Mouse (Mus musculus) forebrain, embryonic 13.5 days (tissue): ENCODE data around the gene Hdac7. TPM values are rescaled to one million over a fixed set of nuclear protein-coding genes. Genes with fewer than 3 reads are reported as not detected.

Experiments used
- ATAC-seq: fragments of 200-750 bp; cut with Nextera tagmentation; 2 replicates; pipeline ENCODE4 v1.8.0; 2017
- H3K27ac ChIP-seq: fragments of 300-500 bp; sonication (generic); 2 replicates; pipeline ENCODE4 v1.5.1; 2015; ENCODE audit warnings: inconsistent platforms, mild to moderate bottlenecking, moderate library complexity
- H3K27me3 ChIP-seq: fragments of 300-500 bp; sonication (generic); 2 replicates; pipeline ENCODE4 v1.6.1; 2015; ENCODE audit warnings: mild to moderate bottlenecking, inconsistent platforms
- H3K36me3 ChIP-seq: fragments of 300-500 bp; sonication (generic); 2 replicates; pipeline ENCODE4 v1.6.1; 2015; ENCODE audit warnings: mild to moderate bottlenecking, inconsistent platforms; ENCODE audit not compliant: poor library complexity, severe bottlenecking
- H3K4me1 ChIP-seq: fragments of 300-500 bp; sonication (generic); 2 replicates; pipeline ENCODE4 v1.6.1; 2015; ENCODE audit warnings: inconsistent platforms
- H3K4me2 ChIP-seq: fragments of 300-500 bp; sonication (generic); 2 replicates; pipeline ENCODE4 v1.6.1; 2015; ENCODE audit warnings: inconsistent platforms, mild to moderate bottlenecking, moderate library complexity
- H3K4me3 ChIP-seq: fragments of 300-500 bp; sonication (generic); 2 replicates; pipeline ENCODE4 v1.5.1; 2015; ENCODE audit warnings: mild to moderate bottlenecking, inconsistent platforms
- H3K9ac ChIP-seq: fragments of 300-500 bp; sonication (generic); 2 replicates; pipeline ENCODE4 v1.6.1; 2015; ENCODE audit warnings: mild to moderate bottlenecking, inconsistent platforms
- H3K9me3 ChIP-seq: fragments of 300-500 bp; sonication (generic); replicated peaks from 2 replicates; pipeline ENCODE4 v1.6.1; 2016; ENCODE audit warnings: inconsistent platforms
- WGBS: fragments of 180-500 bp; shearing (Covaris S2); methylation state at CpG from one replicate; pipeline ENCODE4 v1.1.7; 2015; 5-methylcytosine and 5-hydroxymethylcytosine counted together
- polyA plus RNA-seq: library from polyadenylated mRNA; unstranded; fragments of >200 nt; fragmentation: Nextera tagmentation; extraction: Ambion mirVana; gene quantifications from 2 replicates; pipeline ENCODE4 v1.2.1, GENCODE M21; 2015

The Hdac7 gene
- polyA plus RNA-seq, 1 experiment from 2014 or later, result 20.3 TPM

- ATAC-seq, result no peak
- no peaks in the 10 kb centered on the region for H3K9me3 ChIP-seq
- H3K4me1 ChIP-seq, result peaks cover 14% of the 10 kb centered on the region
Measured at GRCm38 (mm10) chr15:97839991-97840455, 4.3 kb downstream of the Hdac7 start.

GRCm38 (mm10) chr15:97839473-97839872 lies 4.8 kb downstream of the Hdac7 start:
- WGBS, result 76% methylated on average over 4 of the region's 4 CpGs
- no peaks in the 10 kb centered on the region for H3K36me3 ChIP-seq
- peaks cover 14% of the 10 kb centered on the region for H3K4me1 ChIP-seq
- ATAC-seq, result no peak
- no peak overlapping the region for H3K4me3 ChIP-seq
- 0 out of 2 replicates have a peak, but pooled peaks cover 3% of the 10 kb centered on the region for H3K27me3 ChIP-seq
- no peaks in the 10 kb centered on the region for H3K9me3 ChIP-seq
- H3K9ac ChIP-seq, result no peak overlapping the region
- no peak overlapping the region for H3K27ac ChIP-seq
- H3K4me2 ChIP-seq, result no peak overlapping the region

More at GRCm38 (mm10) chr15:97839991-97840455, 4.3 kb downstream of the Hdac7 start:
- Histone ChIP-seq H3K4me2 (no peak overlapping the region), H3K4me3 (no peak overlapping the region), H3K36me3 (no peaks in the 10 kb centered on the region), H3K27me3 (0 out of 2 replicates have a peak, but pooled peaks cover 3% of the 10 kb centered on the region), H3K27ac (no peak overlapping the region), H3K9ac (no peak overlapping the region)
- 54% methylated on average over 3 of the region's 3 CpGs for WGBS

GRCm38 (mm10) chr15:97839012-97839411 lies 5.3 kb downstream of the Hdac7 start:
- no peak for ATAC-seq
- 0 out of 2 replicates have a peak, but pooled peaks cover 3% of the 10 kb centered on the region for H3K27me3 ChIP-seq
- H3K4me3 ChIP-seq, result no peak overlapping the region
- 95% methylated on average over 2 of the region's 2 CpGs for WGBS
- peaks cover 14% of the 10 kb centered on the region for H3K4me1 ChIP-seq
- no peaks in the 10 kb centered on the region for H3K36me3 ChIP-seq
- no peak overlapping the region for H3K27ac ChIP-seq
- no peak overlapping the region for H3K4me2 ChIP-seq
- no peaks in the 10 kb centered on the region for H3K9me3 ChIP-seq
- H3K9ac ChIP-seq, result no peak overlapping the region

GRCm38 (mm10) chr15:97838395-97838794 lies 5.9 kb downstream of the Hdac7 start:
- Histone ChIP-seq H3K4me1 (peaks cover 14% of the 10 kb centered on the region), H3K4me2 (no peak overlapping the region), H3K9me3 (no peaks in the 10 kb centered on the region), H3K27ac (no peak overlapping the region), H3K9ac (no peak overlapping the region), H3K36me3 (no peaks in the 10 kb centered on the region), H3K27me3 (0 out of 2 replicates have a peak, but pooled peaks cover 6% of the 10 kb centered on the region), H3K4me3 (no peak overlapping the region)
- 65% methylated on average over 4 of the region's 4 CpGs for WGBS
- ATAC-seq, result no peak

GRCm38 (mm10) chr15:97837491-97838061 lies 6.7 kb downstream of the Hdac7 start:
- Histone ChIP-seq H3K27me3 (peaks cover 10% of the 10 kb centered on the region), H3K9me3 (no peaks in the 10 kb centered on the region), H3K4me3 (no peak overlapping the region), H3K4me2 (no peak overlapping the region), H3K4me1 (peaks cover 21% of the 10 kb centered on the region), H3K27ac (no peak overlapping the region), H3K9ac (no peak overlapping the region), H3K36me3 (no peaks in the 10 kb centered on the region)
- 35% methylated on average over 8 of the region's 8 CpGs for WGBS
- no peak for ATAC-seq

- no peak for ATAC-seq
- no peak overlapping the region for H3K4me3 ChIP-seq
- H3K9me3 ChIP-seq, result no peaks in the 10 kb centered on the region
- no peak overlapping the region for H3K9ac ChIP-seq
- no peaks in the 10 kb centered on the region for H3K36me3 ChIP-seq
- H3K4me2 ChIP-seq, result no peak overlapping the region
- no peak overlapping the region for H3K27ac ChIP-seq
- WGBS, result 74% methylated on average over 8 of the region's 8 CpGs
- peaks cover 28% of the 10 kb centered on the region for H3K4me1 ChIP-seq
- H3K27me3 ChIP-seq, result peaks cover 14% of the 10 kb centered on the region
Measured at GRCm38 (mm10) chr15:97836894-97837247, 7.4 kb downstream of the Hdac7 start.

GRCm38 (mm10) chr15:97836153-97836893 lies 8.0 kb downstream of the Hdac7 start:
- Histone ChIP-seq H3K4me3 (no peak overlapping the region), H3K4me2 (no peak overlapping the region), H3K4me1 (peaks cover 28% of the 10 kb centered on the region), H3K9ac (no peak overlapping the region), H3K27ac (no peak overlapping the region), H3K36me3 (no peaks in the 10 kb centered on the region), H3K9me3 (no peaks in the 10 kb centered on the region), H3K27me3 (peaks cover 14% of the 10 kb centered on the region)
- ATAC-seq, result no peak
- 52% methylated on average over 17 of the region's 17 CpGs for WGBS

GRCm38 (mm10) chr15:97832764-97833479 lies 11.4 kb downstream of the Hdac7 start:
- Histone ChIP-seq H3K4me2 (no peak overlapping the region), H3K27ac (no peak overlapping the region), H3K4me3 (no peak overlapping the region), H3K9me3 (no peaks in the 10 kb centered on the region), H3K27me3 (peaks cover 11% of the 10 kb centered on the region), H3K9ac (no peak overlapping the region), H3K4me1 (peaks cover 51% of the 10 kb centered on the region), H3K36me3 (no peaks in the 10 kb centered on the region)
- no peak for ATAC-seq
- 57% methylated on average over 9 of the region's 9 CpGs for WGBS

GRCm38 (mm10) chr15:97831987-97832640 lies 12.2 kb downstream of the Hdac7 start:
- no peaks in the 10 kb centered on the region for H3K36me3 ChIP-seq
- H3K4me2 ChIP-seq, result peak overlapping the region; percentile 77
- WGBS, result 13% methylated on average over 9 of the region's 10 CpGs
- H3K27ac ChIP-seq, result peak overlapping the region; percentile 93
- peaks cover 11% of the 10 kb centered on the region for H3K27me3 ChIP-seq
- H3K9me3 ChIP-seq, result no peaks in the 10 kb centered on the region
- peak overlapping the region; percentile 98 for H3K9ac ChIP-seq
- no peak for ATAC-seq
- H3K4me1 ChIP-seq, result peaks cover 44% of the 10 kb centered on the region
- peak overlapping the region; percentile 83 for H3K4me3 ChIP-seq

- Histone ChIP-seq H3K27ac (peak overlapping the region; percentile 93), H3K4me2 (peak overlapping the region; percentile 77), H3K4me1 (peaks cover 44% of the 10 kb centered on the region), H3K9ac (peak overlapping the region; percentile 98), H3K4me3 (peak overlapping the region; percentile 83), H3K36me3 (0 out of 2 replicates have a peak, but pooled peaks cover 3% of the 10 kb centered on the region), H3K9me3 (no peaks in the 10 kb centered on the region), H3K27me3 (peaks cover 11% of the 10 kb centered on the region)
- ATAC-seq, result peak; percentile 84
- WGBS, result under 1% methylated on average over 59 of the region's 84 CpGs
Measured at GRCm38 (mm10) chr15:97831242-97831986, 12.9 kb downstream of the Hdac7 start.

GRCm38 (mm10) chr15:97830788-97831241 lies 13.5 kb downstream of the Hdac7 start:
- peak overlapping the region; percentile 77 for H3K4me2 ChIP-seq
- peak overlapping the region; percentile 93 for H3K27ac ChIP-seq
- peak overlapping the region; percentile 98 for H3K9ac ChIP-seq
- peak overlapping the region; percentile 83 for H3K4me3 ChIP-seq
- H3K9me3 ChIP-seq, result no peaks in the 10 kb centered on the region
- 0 out of 2 replicates have a peak, but pooled peaks cover 5% of the 10 kb centered on the region for H3K36me3 ChIP-seq
- peaks cover 14% of the 10 kb centered on the region for H3K27me3 ChIP-seq
- ATAC-seq, result peak; percentile 56
- peaks cover 48% of the 10 kb centered on the region for H3K4me1 ChIP-seq
- 0% methylated on average over 33 of the region's 39 CpGs for WGBS
